In the genomic region with DNA sequence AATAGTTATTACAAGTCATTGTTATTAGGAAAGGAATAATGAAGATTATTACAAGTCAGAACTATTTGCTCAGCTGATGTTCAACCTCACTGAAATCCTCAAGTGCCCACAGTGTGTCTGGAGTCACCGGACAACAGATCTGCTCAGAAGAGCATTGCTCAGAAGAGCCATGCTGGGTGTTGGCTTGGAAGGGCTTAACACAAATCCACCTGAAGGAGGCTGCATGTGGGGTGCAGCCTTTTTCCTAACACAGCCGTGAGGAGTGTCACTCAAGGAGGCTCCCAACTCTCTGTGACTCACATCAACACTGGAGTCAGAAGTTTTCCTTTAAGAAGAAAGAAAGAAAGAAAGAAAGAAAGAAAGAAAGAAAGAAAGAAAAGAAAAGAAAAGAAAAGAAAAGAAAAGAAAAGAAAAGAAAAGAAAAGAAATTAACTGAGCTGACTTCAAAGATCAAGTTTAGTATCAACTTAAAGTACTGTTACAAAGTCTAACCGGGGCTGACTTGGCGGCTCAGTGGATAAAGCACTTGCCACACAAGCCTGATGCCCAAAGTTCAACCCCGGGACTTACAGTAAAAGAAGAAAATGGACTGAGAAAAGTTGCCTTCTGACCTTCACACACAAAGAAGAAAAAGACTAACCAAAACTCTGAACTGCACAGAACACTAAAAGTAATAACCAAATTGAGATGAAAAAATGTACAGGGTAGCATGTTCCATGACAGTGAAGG, we compare ENCODE assay signal across 16 mouse cellular contexts.
DNase-seq lines count a peak whose midpoint lies in the region; ATAC-seq lines count a peak whose summit lies in the region.
"Had no signal": no experiment of that assay in that cellular context is flagged by ENCODE, and none has a peak within 500 bp of the region (broad histone marks: within the 10 kb centered on the region; RNA-seq: fewer than 3 reads in every experiment).

No protein-coding gene starts in this region.

- peaks cover 19% of the 10 kb centered on the region for H3K4me1 ChIP-seq in lung, embryonic 16.5 days (replicated peaks; ENCODE audit: control insufficient read depth, insufficient read depth, low read length)
- peaks cover 53% of the 10 kb centered on the region for H3K4me1 ChIP-seq in liver, embryonic 13.5 days (replicated peaks)
- peaks cover 10% of the 10 kb centered on the region for H3K4me1 ChIP-seq in hindbrain, embryonic 16.5 days (ENCODE audit: control insufficient read depth, insufficient read depth, low read depth, low read length)

- no peaks in the 10 kb centered on the region for H3K27me3 ChIP-seq in lung, embryonic 16.5 days (ENCODE audit: control insufficient read depth, insufficient read depth, low read depth, low read length)
- no peaks in the 10 kb centered on the region for H3K27me3 ChIP-seq in liver, embryonic 13.5 days
- no peaks in the 10 kb centered on the region for H3K27me3 ChIP-seq in hindbrain, embryonic 16.5 days (replicated peaks; ENCODE audit: control insufficient read depth, insufficient read depth, low read length)
- H3K27me3 ChIP-seq: CH12.LX; hindbrain, embryonic 15.5 days; midbrain, embryonic 13.5 days had no signal

- H3K36me3 ChIP-seq in lung, embryonic 16.5 days (ENCODE audit: control insufficient read depth, insufficient read depth, low read length), result no peaks in the 10 kb centered on the region
- H3K36me3 ChIP-seq in liver, embryonic 13.5 days, result no peaks in the 10 kb centered on the region
- no peaks in the 10 kb centered on the region for H3K36me3 ChIP-seq in hindbrain, embryonic 16.5 days (ENCODE audit: control insufficient read depth, insufficient read depth, low read length)
- H3K36me3 ChIP-seq: hindbrain, embryonic 15.5 days had no signal

- WGBS in lung, embryonic 16.5 days, result 63% methylated on average over 5 of the region's 5 CpGs
- 67% methylated on average over 5 of the region's 5 CpGs for WGBS in liver, embryonic 13.5 days (ENCODE audit: insufficient replicate concordance)
- 85% methylated on average over 5 of the region's 5 CpGs for WGBS in hindbrain, embryonic 16.5 days

- no peak overlapping the region for H3K9ac ChIP-seq in lung, embryonic 16.5 days (ENCODE audit: low read length)
- no peak overlapping the region for H3K9ac ChIP-seq in liver, embryonic 13.5 days
- H3K9ac ChIP-seq in hindbrain, embryonic 16.5 days (ENCODE audit: low read depth, low read length), result no peak overlapping the region
- H3K9ac ChIP-seq: hindbrain, embryonic 15.5 days; midbrain, embryonic 13.5 days had no signal

- ATAC-seq in lung, embryonic 16.5 days (ENCODE audit: low read depth), result no peak
- no peak for ATAC-seq in liver, embryonic 13.5 days (ENCODE audit: low read depth)
- no peak for ATAC-seq in cerebellum, adult (ENCODE audit: insufficient number of reproducible peaks, low FRiP score, low TSS enrichment)
- ATAC-seq in hindbrain, embryonic 16.5 days, result no peak
- ATAC-seq: activated CD4-positive, CD25-positive, alpha-beta regulatory T cell, adult 4 months; midbrain, embryonic 13.5 days had no signal

- H3K27ac ChIP-seq in lung, embryonic 16.5 days (ENCODE audit: low read length), result peak overlapping the region; percentile 71
- H3K27ac ChIP-seq in liver, embryonic 13.5 days, result peak overlapping the region; percentile 40
- no peak overlapping the region for H3K27ac ChIP-seq in hindbrain, embryonic 16.5 days (ENCODE audit: low read depth, low read length)
- H3K27ac ChIP-seq: hindbrain, embryonic 15.5 days; midbrain, embryonic 13.5 days had no signal

- H3K9me3 ChIP-seq in lung, embryonic 16.5 days (ENCODE audit: control insufficient read depth, low read length), result no peaks in the 10 kb centered on the region
- no peaks in the 10 kb centered on the region for H3K9me3 ChIP-seq in liver, embryonic 13.5 days (replicated peaks)
- no peaks in the 10 kb centered on the region for H3K9me3 ChIP-seq in hindbrain, embryonic 16.5 days (ENCODE audit: control insufficient read depth, low read length)
- H3K9me3 ChIP-seq: hindbrain, embryonic 15.5 days; midbrain, embryonic 13.5 days had no signal

- H3K4me2 ChIP-seq in lung, embryonic 16.5 days (ENCODE audit: low read depth, low read length), result no peak overlapping the region
- H3K4me2 ChIP-seq in liver, embryonic 13.5 days, result 0 out of 2 replicates have a peak overlapping the region, but pooled peaks have one; percentile 9
- no peak overlapping the region for H3K4me2 ChIP-seq in hindbrain, embryonic 16.5 days (ENCODE audit: low read length)
- H3K4me2 ChIP-seq: heart, embryonic 11.5 days; hindbrain, embryonic 15.5 days; midbrain, embryonic 13.5 days had no signal

- H3K4me3 ChIP-seq in lung, embryonic 16.5 days (ENCODE audit: low read length), result no peak overlapping the region
- no peak overlapping the region for H3K4me3 ChIP-seq in liver, embryonic 13.5 days (replicated peaks)
- no peak overlapping the region for H3K4me3 ChIP-seq in hindbrain, embryonic 16.5 days (ENCODE audit: low read length)
- H3K4me3 ChIP-seq: hindbrain, embryonic 15.5 days; midbrain, embryonic 13.5 days had no signal

- DNase-seq in lung, postnatal 36 days, result no peak
- peak; percentile 89 for DNase-seq in kidney, adult 9 months
- no peak for DNase-seq in liver, embryonic 13.5 days
- DNase-seq in cerebellum, adult 8-10 months, result no peak
- DNase-seq: cerebellum, adult 18-20 months; gastrocnemius, postnatal 25 days; left cerebral cortex, postnatal 4 days; thymus, adult 2 months had no signal
